Mouse (Mus musculus) heart, embryonic 11.5 days (tissue): ENCODE data around the gene Xiap. TPM values are rescaled to one million over a fixed set of nuclear protein-coding genes. Genes with fewer than 3 reads are reported as not detected.

Experiments used
- ATAC-seq: fragments of 200-750 bp; cut with Nextera tagmentation; replicated peaks from 2 replicates; pipeline ENCODE4 v1.8.0; 2017; ENCODE audit warnings: moderate library complexity; ENCODE audit not compliant: insufficient number of reproducible peaks, low FRiP score, low TSS enrichment
- H3K27ac ChIP-seq: fragments of 300-500 bp; sonication (generic); 2 replicates; pipeline ENCODE4 v1.5.1; 2014; ENCODE audit warnings: mild to moderate bottlenecking, low read depth, low read length
- H3K27me3 ChIP-seq: fragments of 300-500 bp; sonication (generic); 2 replicates; pipeline ENCODE4 v1.6.1; 2014; ENCODE audit warnings: mild to moderate bottlenecking, low read length, mixed read lengths; ENCODE audit not compliant: control insufficient read depth, insufficient read depth
- H3K36me3 ChIP-seq: fragments of 300-500 bp; sonication (generic); 2 replicates; pipeline ENCODE4 v1.6.1; 2014; ENCODE audit warnings: mild to moderate bottlenecking, low read length, moderate library complexity, mixed read lengths; ENCODE audit not compliant: control insufficient read depth, insufficient read depth
- H3K4me1 ChIP-seq: fragments of 300-500 bp; sonication (generic); 2 replicates; pipeline ENCODE4 v1.6.1; 2014; ENCODE audit warnings: low read length; ENCODE audit not compliant: control insufficient read depth, insufficient read depth
- H3K4me2 ChIP-seq: fragments of 300-500 bp; sonication (generic); 2 replicates; pipeline ENCODE4 v1.6.1; 2014; ENCODE audit warnings: mild to moderate bottlenecking, moderate library complexity
- H3K4me3 ChIP-seq: fragments of 300-500 bp; sonication (generic); 2 replicates; pipeline ENCODE4 v1.5.1; 2014; ENCODE audit warnings: low read depth, low read length
- H3K9ac ChIP-seq: fragments of 300-500 bp; sonication (generic); 2 replicates; pipeline ENCODE4 v1.6.1; 2014; ENCODE audit warnings: mild to moderate bottlenecking, low read depth, low read length, moderate library complexity
- H3K9me3 ChIP-seq: fragments of 300-500 bp; sonication (generic); replicated peaks from 2 replicates; pipeline ENCODE4 v1.6.1; 2016; ENCODE audit warnings: low read length; ENCODE audit not compliant: control insufficient read depth
- WGBS: fragments of 180-500 bp; shearing (Covaris S2); extraction: QIAGEN DNeasy Blood & Tissue Kit; methylation state at CpG from one replicate; pipeline ENCODE4 v1.1.7; 2014; ENCODE audit not compliant: insufficient replicate concordance; 5-methylcytosine and 5-hydroxymethylcytosine counted together
- polyA plus RNA-seq: library from polyadenylated mRNA; unstranded; fragments of >200 nt; fragmentation: Nextera tagmentation; extraction: Ambion mirVana; gene quantifications from 2 replicates; pipeline ENCODE4 v1.2.1, GENCODE M21; 2014

The Xiap gene
- polyA plus RNA-seq, 1 experiment from 2014 or later, result 14.6 TPM

DNA sequence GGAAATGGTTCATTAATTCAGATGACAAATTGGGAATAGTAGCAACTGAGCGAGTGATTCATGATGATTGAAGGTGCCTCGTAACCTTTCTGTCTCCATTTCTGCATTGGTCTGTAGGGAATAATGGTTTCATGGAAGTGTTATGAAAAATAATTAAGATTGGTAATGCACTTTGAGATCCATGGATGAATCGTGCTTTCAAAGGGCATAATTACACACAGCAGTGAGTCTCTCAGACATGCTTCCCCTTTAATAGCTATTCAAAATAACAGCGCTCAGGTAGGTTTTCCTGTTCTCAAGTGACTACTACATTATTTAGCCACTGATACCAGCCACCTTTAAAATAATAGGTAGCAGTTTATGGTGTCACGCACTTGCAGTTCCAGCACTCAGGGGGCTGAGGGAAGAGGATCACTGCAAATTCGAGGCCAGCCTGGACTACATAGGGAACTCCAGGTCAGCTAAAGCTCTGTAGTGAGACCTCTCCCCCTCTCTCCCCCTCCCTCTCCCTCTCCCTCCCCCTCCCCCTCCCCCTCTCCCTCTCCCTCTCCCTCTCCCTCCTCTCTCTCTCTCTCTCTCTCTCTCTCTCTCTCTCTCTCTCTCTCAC, 60.1 kb downstream of the Xiap start:
- no peak overlapping the region for H3K27ac ChIP-seq
- ATAC-seq, result no peak
- 76% methylated on average over 6 of the region's 6 CpGs for WGBS

DNA sequence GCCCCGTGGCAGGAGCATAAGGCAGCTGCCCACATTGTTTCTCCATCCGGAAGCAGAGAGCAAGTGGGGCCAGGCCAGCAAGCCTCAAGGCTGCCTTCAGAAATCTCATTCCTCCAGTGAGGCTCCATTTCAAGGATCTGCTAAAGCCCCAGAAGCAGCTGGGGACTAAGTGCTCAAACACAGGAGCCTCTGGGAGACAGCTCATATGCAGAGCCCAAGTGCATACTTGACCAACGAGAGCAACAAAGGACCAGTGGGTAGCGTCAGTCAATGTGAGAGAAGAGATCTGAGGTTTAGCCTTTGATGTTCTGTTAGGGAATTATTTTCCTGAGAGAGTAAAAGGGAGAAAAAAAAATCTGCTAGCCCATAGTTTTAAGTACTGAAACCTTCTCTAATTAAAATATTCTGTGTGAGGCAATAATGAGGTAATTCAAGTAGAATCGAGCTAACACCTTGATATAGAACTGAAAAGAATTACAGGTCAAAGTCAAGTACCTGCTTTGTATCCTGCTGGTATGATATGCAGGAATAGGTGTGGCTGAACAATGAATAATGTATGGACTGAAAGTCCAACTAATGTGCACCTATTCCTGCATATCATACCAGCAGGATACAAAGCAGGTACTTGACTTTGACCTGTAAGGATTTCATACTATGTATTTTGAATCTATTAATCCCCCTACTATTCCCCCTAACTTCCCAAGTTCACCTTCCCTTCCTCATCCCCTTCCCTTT, 65.7 kb downstream of the Xiap start:
- H3K27ac ChIP-seq, result no peak overlapping the region
- no peaks in the 10 kb centered on the region for H3K27me3 ChIP-seq
- no peak for ATAC-seq
- H3K4me2 ChIP-seq, result no peak overlapping the region
- WGBS, result 67% methylated on average over 5 of the region's 5 CpGs
- H3K36me3 ChIP-seq, result no peaks in the 10 kb centered on the region
- no peaks in the 10 kb centered on the region for H3K4me1 ChIP-seq
- H3K9me3 ChIP-seq, result no peaks in the 10 kb centered on the region
- no peak overlapping the region for H3K4me3 ChIP-seq
- no peak overlapping the region for H3K9ac ChIP-seq

More for the DNA sequence above, 60.1 kb downstream of the Xiap start:
- Histone ChIP-seq H3K9me3 (no peaks in the 10 kb centered on the region), H3K9ac (no peak overlapping the region), H3K36me3 (no peaks in the 10 kb centered on the region), H3K4me3 (no peak overlapping the region), H3K27me3 (no peaks in the 10 kb centered on the region), H3K4me2 (no peak overlapping the region), H3K4me1 (no peaks in the 10 kb centered on the region)

DNA sequence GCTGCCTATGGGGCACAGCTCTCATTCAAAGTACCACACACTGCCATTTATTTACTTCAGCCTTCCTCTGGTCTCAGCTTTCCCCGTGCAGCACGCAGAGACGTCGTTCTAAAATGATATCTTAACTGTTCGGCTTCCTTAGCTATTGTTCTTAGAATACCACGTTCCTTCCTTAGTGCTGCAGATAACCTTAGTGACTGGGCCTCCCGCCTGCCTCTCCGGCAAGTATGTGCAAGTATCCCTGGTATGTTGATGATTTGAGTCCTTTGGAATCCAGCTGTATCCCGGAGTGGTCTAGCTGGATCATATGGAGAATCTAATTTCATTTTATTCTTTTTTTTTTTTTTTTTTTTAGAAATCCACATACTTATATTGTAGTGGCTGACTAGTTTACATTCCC, 80.4 kb downstream of the Xiap start:
- Histone ChIP-seq H3K9ac (no peak overlapping the region), H3K4me2 (peak overlapping the region; percentile 2; the same call in 1 of the 2 replicates), H3K27me3 (no peaks in the 10 kb centered on the region), H3K4me3 (no peak overlapping the region), H3K4me1 (peaks cover 3% of the 10 kb centered on the region; the same call in 1 of the 2 replicates), H3K27ac (peak overlapping the region; percentile 74), H3K36me3 (no peaks in the 10 kb centered on the region), H3K9me3 (no peaks in the 10 kb centered on the region)
- WGBS, result 22% methylated on average over 9 of the region's 9 CpGs
- ATAC-seq, result no peak

DNA sequence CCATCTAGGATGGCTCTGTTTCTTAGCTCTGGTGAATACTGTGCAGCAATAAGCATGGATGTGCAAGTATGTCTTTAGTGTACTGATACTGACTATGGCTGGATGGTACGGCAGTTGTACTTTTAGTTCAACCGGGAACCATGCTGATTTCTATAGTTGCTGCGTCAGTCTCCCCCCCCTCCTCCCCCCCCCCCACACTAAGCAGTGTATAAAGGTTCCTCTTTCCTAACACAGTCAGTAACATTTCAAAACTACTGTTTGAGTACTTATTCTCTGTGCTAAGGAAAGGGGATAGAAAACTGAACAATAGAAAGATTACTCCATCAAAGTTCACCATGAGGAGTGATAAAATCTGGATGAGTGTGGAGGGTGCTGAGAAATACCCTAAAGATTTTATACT, 83.1 kb downstream of the Xiap start:
- no peak for ATAC-seq
- no peak overlapping the region for H3K9ac ChIP-seq
- H3K4me3 ChIP-seq, result no peak overlapping the region
- H3K27ac ChIP-seq, result no peak overlapping the region
- no peaks in the 10 kb centered on the region for H3K36me3 ChIP-seq
- peaks cover 3% of the 10 kb centered on the region; the same call in 1 of the 2 replicates for H3K4me1 ChIP-seq
- no peak overlapping the region for H3K4me2 ChIP-seq
- no peaks in the 10 kb centered on the region for H3K9me3 ChIP-seq
- H3K27me3 ChIP-seq, result no peaks in the 10 kb centered on the region
- 78% methylated on average over 3 of the region's 3 CpGs for WGBS

DNA sequence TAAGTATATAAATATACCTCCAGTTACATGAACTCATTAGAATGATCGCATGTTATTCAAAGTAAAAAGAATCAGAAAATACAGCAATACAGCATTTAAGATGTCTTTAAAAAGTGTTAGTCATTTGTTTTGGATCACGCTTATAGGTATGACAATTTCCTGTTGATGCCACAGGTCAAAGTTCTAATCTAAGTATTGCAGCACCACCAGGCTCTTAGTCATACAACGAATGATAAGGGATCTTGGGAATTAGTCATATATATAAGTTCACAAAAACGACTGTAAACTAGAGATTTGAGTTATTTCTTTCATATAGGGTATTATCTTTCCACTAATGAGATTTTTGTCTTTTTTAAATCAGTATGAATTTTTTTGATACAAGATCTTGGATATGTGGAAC, 84.5 kb downstream of the Xiap start:
- Histone ChIP-seq H3K4me1 (peaks cover 3% of the 10 kb centered on the region; the same call in 1 of the 2 replicates), H3K9me3 (no peaks in the 10 kb centered on the region), H3K36me3 (no peaks in the 10 kb centered on the region), H3K27ac (no peak overlapping the region), H3K27me3 (no peaks in the 10 kb centered on the region), H3K4me2 (no peak overlapping the region), H3K9ac (no peak overlapping the region), H3K4me3 (no peak overlapping the region)
- WGBS, result 74% methylated on average over 4 of the region's 4 CpGs
- no peak for ATAC-seq

DNA sequence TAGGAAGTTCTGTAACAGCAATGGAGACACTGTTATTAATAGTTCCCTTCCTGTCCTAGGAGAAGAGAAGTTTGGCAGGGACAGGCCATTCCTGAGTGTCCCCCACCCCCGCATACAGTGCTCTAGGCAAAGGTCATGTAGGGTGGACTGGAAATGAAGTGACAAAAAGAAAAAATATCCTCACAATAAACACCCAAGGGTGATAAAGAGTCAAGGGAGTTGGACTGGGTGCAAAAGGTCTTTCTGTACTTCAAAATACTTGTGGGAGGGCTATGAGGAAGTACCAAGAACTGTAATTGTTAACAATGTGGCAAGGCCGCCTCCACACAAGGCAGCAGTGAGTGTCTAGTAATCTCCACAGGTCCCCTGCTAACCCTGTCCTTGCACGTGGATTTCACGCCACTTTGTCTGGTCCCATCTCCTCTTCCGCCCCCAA, 88.6 kb downstream of the Xiap start:
- no peak for ATAC-seq
- peak overlapping the region; percentile 72; the same call in 1 of the 2 replicates for H3K9ac ChIP-seq
- H3K36me3 ChIP-seq, result no peaks in the 10 kb centered on the region
- 48% methylated on average over 5 of the region's 5 CpGs for WGBS
- H3K27ac ChIP-seq, result peak overlapping the region; percentile 82
- no peaks in the 10 kb centered on the region; the same call in 1 of the 2 replicates for H3K4me1 ChIP-seq
- H3K27me3 ChIP-seq, result no peaks in the 10 kb centered on the region
- peak overlapping the region; percentile 63; the same call in 1 of the 2 replicates for H3K4me3 ChIP-seq
- no peaks in the 10 kb centered on the region for H3K9me3 ChIP-seq
- peak overlapping the region; percentile 59 for H3K4me2 ChIP-seq

DNA sequence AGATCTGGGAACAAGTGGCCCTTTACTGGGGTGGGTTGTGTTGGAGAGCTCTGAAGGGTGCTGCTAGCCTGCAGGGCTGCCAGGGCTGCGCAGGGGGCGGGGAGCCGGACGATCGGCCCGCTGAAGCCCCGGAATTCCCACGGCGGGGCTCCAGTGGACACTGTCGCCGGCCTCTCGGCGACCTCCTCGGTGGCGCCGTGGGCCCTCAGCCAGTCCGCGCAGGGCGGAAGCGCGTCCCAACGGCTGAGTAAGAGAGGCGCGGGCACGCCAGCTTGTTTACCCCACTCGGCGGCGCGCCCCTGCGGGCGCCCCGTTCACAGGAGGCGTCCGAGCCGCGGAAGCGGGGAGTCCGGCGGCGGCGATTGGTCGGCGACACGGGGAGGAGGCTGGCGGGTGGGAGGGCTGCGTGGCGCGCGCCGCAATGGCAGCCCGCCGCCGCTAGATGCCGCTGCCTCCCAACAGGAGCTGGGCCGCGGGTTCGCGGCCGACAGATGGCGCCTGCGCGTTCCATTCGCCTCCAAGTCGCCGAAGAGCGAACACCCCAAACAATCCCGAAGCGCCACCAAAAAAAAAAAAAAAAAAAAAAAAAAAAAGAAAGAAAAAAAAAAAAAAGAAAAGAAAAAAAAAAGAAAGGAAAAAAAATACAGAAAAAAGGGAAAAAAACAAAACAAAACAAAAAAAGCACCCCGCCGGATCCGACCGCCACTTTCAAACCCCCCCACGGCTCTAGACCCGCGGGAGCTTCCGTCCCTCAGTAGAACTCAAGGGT, 89.5 kb downstream of the Xiap start, which contains the start of gene Stag2:
Gene Stag2 (plus strand): TSS at position 530 of the 769 bp plus-strand sequence.
- H3K27me3 ChIP-seq, result no peaks in the 10 kb centered on the region
- H3K4me2 ChIP-seq, result peak within 1 kb of the TSS; percentile 59
- no peaks in the 10 kb centered on the region for H3K9me3 ChIP-seq
- ATAC-seq, result peak; percentile 85
- H3K27ac ChIP-seq, result peak within 1 kb of the TSS; percentile 100
- H3K9ac ChIP-seq, result peak within 1 kb of the TSS; percentile 97
- H3K4me1 ChIP-seq, result peaks cover 3% of the 10 kb centered on the region; the same call in 1 of the 2 replicates
- WGBS, result 11% methylated on average over 74 of the region's 76 CpGs
- H3K36me3 ChIP-seq, result no peaks in the 10 kb centered on the region
- H3K4me3 ChIP-seq, result peak within 1 kb of the TSS; percentile 63

DNA sequence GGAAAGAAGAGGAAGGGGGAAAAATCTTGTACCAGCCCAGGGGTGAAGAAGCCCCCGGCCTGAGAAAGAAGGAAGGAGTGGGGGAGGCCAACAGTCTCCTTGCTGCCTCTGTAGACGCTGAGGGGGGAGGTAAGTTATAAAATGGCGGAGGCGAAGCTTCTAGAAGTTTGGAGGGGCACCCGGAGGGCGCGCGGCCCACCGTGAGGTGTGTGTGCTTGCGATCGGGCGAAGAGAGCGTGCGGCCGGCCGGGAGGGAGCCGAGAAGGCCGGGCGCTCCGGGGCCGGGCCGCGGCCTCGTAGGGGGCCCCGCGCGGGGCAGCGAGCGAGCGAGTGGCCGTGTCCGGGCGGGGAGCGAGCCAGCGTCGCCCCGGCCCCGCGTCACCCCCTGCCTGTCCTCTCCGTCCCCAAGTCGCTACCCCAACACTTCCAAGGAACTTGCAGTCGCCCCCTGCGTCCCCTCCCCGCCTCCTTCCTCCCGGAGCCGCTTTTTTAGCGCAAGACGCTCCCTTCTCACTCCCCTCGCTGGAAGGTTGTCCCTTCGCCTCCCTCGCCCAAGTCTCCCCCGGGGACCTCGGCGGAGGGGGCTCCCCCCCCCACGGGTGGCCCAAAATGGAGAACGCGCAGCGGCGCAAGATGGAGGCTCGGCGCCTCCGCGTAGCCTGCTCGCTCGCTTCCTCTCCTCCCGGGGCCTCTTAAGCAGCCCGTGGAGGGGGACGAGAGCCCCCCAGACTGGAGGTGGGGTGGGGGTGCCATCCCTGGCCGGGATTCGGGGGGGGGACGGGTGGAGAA, 90.3 kb downstream of the Xiap start:
- Histone ChIP-seq H3K27me3 (no peaks in the 10 kb centered on the region), H3K36me3 (no peaks in the 10 kb centered on the region), H3K27ac (peak overlapping the region; percentile 100), H3K9ac (peak overlapping the region; percentile 97), H3K4me2 (peak overlapping the region; percentile 56), H3K4me1 (peaks cover 3% of the 10 kb centered on the region; the same call in 1 of the 2 replicates), H3K9me3 (no peaks in the 10 kb centered on the region), H3K4me3 (peak overlapping the region; percentile 63)
- 26% methylated on average over 52 of the region's 71 CpGs for WGBS
- ATAC-seq, result peak; percentile 25
